Mouse (Mus musculus): ENCODE results near the gene Vmn2r90. TPM values are rescaled to one million over a fixed set of nuclear protein-coding genes. Genes with fewer than 3 reads are reported as not detected.
"Not testable (repeated sequence)": the region's sequence is repeated elsewhere in the genome, so short reads cannot be mapped to it uniquely, and the experiment has no call there.

The Vmn2r90 gene
- not detected in 2 replicates for polyA plus RNA-seq (2015; fragmentation: Nextera tagmentation; extraction: Ambion mirVana)

- Histone ChIP-seq H3K36me3 (no peaks in the 10 kb centered on the region), H3K4me1 (replicated peaks) (no peaks in the 10 kb centered on the region), H3K27me3 (no peaks in the 10 kb centered on the region), H3K4me2 (no peak within 1 kb of the TSS), H3K9ac (no peak within 1 kb of the TSS), H3K27ac (no peak within 1 kb of the TSS), H3K9me3 (replicated peaks) (no peaks in the 10 kb centered on the region), H3K4me3 (no peak within 1 kb of the TSS)
- 47% methylated on average over 1 of the region's 1 CpGs for WGBS
- no peak for ATAC-seq (replicated peaks; ENCODE audit: insufficient number of reproducible peaks, insufficient read depth, low FRiP score, low read depth)
Measured at GRCm38 (mm10) chr17:17703447-17703846, at the start of gene Vmn2r90. Gene Vmn2r90, plus strand, starts transcription at chr17:17703747.

GRCm38 (mm10) chr17:17654997-17655828 is 48.3 kb upstream of the Vmn2r90 start:
- no peaks in the 10 kb centered on the region for H3K9me3 ChIP-seq (replicated peaks)
- no peak for ATAC-seq (replicated peaks; ENCODE audit: insufficient number of reproducible peaks, insufficient read depth, low FRiP score, low read depth)
- no peak overlapping the region for H3K27ac ChIP-seq
- H3K4me1 ChIP-seq (replicated peaks) = no peaks in the 10 kb centered on the region
- no peak overlapping the region for H3K9ac ChIP-seq
- peak overlapping the region; percentile 36 for H3K4me2 ChIP-seq
- no peaks in the 10 kb centered on the region for H3K27me3 ChIP-seq
- WGBS = 12% methylated on average over 10 of the region's 10 CpGs
- H3K36me3 ChIP-seq = no peaks in the 10 kb centered on the region
- peak overlapping the region; percentile 24 for H3K4me3 ChIP-seq

DNA sequence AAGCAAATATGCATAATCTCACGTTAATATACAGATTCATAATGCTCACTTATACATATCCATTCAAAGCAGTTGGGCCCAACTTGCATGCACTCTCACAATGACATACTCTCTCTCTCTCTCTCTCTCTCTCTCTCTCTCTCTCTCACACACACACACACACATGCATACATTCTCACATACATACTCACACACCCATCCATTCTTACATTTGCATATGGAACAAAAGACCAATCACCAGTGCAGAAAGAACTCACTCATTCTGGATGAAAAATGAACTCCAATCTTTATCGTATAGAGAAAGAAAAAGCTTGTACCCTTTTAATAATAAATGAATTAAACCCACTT is 47.7 kb upstream of the Vmn2r90 start:
- H3K27ac ChIP-seq = no peak overlapping the region
- H3K27me3 ChIP-seq = no peaks in the 10 kb centered on the region
- H3K4me1 ChIP-seq (replicated peaks) = no peaks in the 10 kb centered on the region
- no peaks in the 10 kb centered on the region for H3K36me3 ChIP-seq
- H3K9ac ChIP-seq = no peak overlapping the region
- ATAC-seq (replicated peaks; ENCODE audit: insufficient number of reproducible peaks, insufficient read depth, low FRiP score, low read depth) = no peak
- no peak overlapping the region for H3K4me2 ChIP-seq
- H3K9me3 ChIP-seq (replicated peaks) = no peaks in the 10 kb centered on the region
- no peak overlapping the region for H3K4me3 ChIP-seq
- 43% methylated on average over 2 of the region's 2 CpGs for WGBS

DNA sequence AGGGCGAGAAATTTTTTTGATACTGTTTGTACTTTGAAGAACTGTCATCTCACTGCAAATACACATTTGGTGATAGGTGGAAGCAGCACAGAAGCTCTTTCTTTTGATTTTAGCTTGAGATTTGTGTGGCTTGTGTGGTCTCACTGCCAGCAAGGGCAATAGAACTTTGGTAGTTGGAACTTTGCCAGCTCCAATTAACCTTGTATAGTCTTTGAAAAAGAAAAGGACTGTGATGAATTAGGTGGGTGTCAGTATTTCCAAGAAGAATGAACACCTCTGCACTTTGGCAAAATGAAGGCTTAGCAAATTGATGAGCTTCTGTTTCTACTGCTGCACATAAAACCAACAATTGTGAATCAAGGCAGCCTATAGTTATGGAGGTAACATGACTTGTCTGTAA is 24.8 kb upstream of the Vmn2r90 start:
- H3K4me1 ChIP-seq (replicated peaks) = no peaks in the 10 kb centered on the region

DNA sequence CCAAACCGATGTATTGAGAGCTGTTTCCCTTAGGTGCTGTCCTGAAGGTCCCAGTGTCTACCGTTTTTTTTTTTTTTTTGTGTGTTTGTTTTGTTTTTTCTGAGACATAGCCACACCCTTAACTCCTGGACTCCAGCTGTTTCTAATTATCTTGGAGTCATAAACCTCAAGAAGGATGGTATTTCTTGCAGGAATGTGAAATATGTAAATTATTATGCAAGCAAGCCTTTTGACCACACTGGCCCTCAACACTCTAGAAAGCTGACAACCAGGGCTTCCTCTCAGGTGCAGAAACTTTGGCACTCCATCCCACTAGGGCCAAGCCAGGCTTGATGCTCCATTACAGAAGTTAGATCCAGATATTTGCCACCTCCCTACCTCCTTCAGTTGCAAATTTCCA is 12.9 kb upstream of the Vmn2r90 start:
- Histone ChIP-seq H3K4me3 (no peak overlapping the region), H3K27ac (no peak overlapping the region), H3K9me3 (replicated peaks) (no peaks in the 10 kb centered on the region), H3K4me1 (replicated peaks) (no peaks in the 10 kb centered on the region), H3K4me2 (no peak overlapping the region), H3K36me3 (no peaks in the 10 kb centered on the region), H3K27me3 (no peaks in the 10 kb centered on the region), H3K9ac (no peak overlapping the region)
- 61% methylated on average over 2 of the region's 2 CpGs for WGBS
- no peak for ATAC-seq (replicated peaks; ENCODE audit: insufficient number of reproducible peaks, insufficient read depth, low FRiP score, low read depth)

More for the DNA sequence above, 24.8 kb upstream of the Vmn2r90 start:
- Histone ChIP-seq H3K36me3 (no peaks in the 10 kb centered on the region), H3K9ac (no peak overlapping the region), H3K27me3 (no peaks in the 10 kb centered on the region), H3K27ac (no peak overlapping the region), H3K4me3 (no peak overlapping the region), H3K4me2 (no peak overlapping the region), H3K9me3 (replicated peaks) (no peaks in the 10 kb centered on the region)
- no peak for ATAC-seq (replicated peaks; ENCODE audit: insufficient number of reproducible peaks, insufficient read depth, low FRiP score, low read depth)
- 63% methylated on average over 1 of the region's 1 CpGs for WGBS

GRCm38 (mm10) chr17:17732396-17732795 is 28.8 kb downstream of the Vmn2r90 start:
- not testable (repeated sequence) for H3K4me2 ChIP-seq; H3K36me3 ChIP-seq; ATAC-seq (replicated peaks; ENCODE audit: insufficient number of reproducible peaks, insufficient read depth, low FRiP score, low read depth); H3K27me3 ChIP-seq; H3K9me3 ChIP-seq (replicated peaks); H3K9ac ChIP-seq; H3K4me3 ChIP-seq; H3K27ac ChIP-seq; H3K4me1 ChIP-seq (replicated peaks)
- 68% methylated on average over 4 of the region's 4 CpGs for WGBS

DNA sequence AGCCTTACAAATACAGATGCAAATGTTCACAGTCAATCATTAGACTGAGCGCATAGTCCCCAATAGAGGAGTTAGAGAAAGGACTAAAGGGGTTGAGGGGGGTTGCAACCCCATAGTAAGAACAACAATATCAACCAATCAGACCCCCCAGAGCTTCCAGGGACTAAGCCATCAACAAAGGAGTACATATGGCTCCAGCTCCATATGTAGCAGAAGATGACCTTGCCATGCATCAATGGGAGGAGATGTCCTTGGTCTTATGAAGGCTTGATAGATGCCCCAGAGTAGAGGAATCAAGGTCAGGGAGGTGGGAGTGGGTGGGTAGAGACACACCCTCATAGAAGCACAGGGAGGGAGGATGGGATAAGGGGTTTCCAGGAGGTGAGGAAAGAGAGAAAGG is 35.1 kb downstream of the Vmn2r90 start:
- Histone ChIP-seq H3K27ac (no peak overlapping the region), H3K36me3 (no peaks in the 10 kb centered on the region), H3K27me3 (no peaks in the 10 kb centered on the region), H3K9me3 (replicated peaks) (no peaks in the 10 kb centered on the region), H3K4me2 (no peak overlapping the region), H3K4me3 (no peak overlapping the region), H3K4me1 (replicated peaks) (no peaks in the 10 kb centered on the region), H3K9ac (no peak overlapping the region)
- no peak for ATAC-seq (replicated peaks; ENCODE audit: insufficient number of reproducible peaks, insufficient read depth, low FRiP score, low read depth)
- 88% methylated on average over 1 of the region's 1 CpGs for WGBS

GRCm38 (mm10) chr17:17739300-17739699 is 35.8 kb downstream of the Vmn2r90 start:
- ATAC-seq (replicated peaks; ENCODE audit: insufficient number of reproducible peaks, insufficient read depth, low FRiP score, low read depth) = not testable (repeated sequence)

GRCm38 (mm10) chr17:17739936-17740335 is 36.4 kb downstream of the Vmn2r90 start:
- not testable (repeated sequence) for H3K4me2 ChIP-seq; H3K9me3 ChIP-seq (replicated peaks); H3K9ac ChIP-seq; H3K4me1 ChIP-seq (replicated peaks); ATAC-seq (replicated peaks; ENCODE audit: insufficient number of reproducible peaks, insufficient read depth, low FRiP score, low read depth); H3K27me3 ChIP-seq; H3K4me3 ChIP-seq; H3K27ac ChIP-seq; H3K36me3 ChIP-seq
- WGBS = 74% methylated on average over 5 of the region's 5 CpGs

More at GRCm38 (mm10) chr17:17739300-17739699, 35.8 kb downstream of the Vmn2r90 start:
- H3K9me3 ChIP-seq (replicated peaks); H3K4me3 ChIP-seq; H3K4me2 ChIP-seq; H3K9ac ChIP-seq; H3K27ac ChIP-seq; H3K4me1 ChIP-seq (replicated peaks); H3K36me3 ChIP-seq; H3K27me3 ChIP-seq: not testable (repeated sequence)
- WGBS = 90% methylated on average over 7 of the region's 7 CpGs

GRCm38 (mm10) chr17:17741516-17741915 is 38.0 kb downstream of the Vmn2r90 start:
- not testable (repeated sequence) for H3K4me1 ChIP-seq (replicated peaks); H3K27ac ChIP-seq; H3K9me3 ChIP-seq (replicated peaks); ATAC-seq (replicated peaks; ENCODE audit: insufficient number of reproducible peaks, insufficient read depth, low FRiP score, low read depth); H3K4me2 ChIP-seq; H3K36me3 ChIP-seq; H3K4me3 ChIP-seq; H3K9ac ChIP-seq; H3K27me3 ChIP-seq

DNA sequence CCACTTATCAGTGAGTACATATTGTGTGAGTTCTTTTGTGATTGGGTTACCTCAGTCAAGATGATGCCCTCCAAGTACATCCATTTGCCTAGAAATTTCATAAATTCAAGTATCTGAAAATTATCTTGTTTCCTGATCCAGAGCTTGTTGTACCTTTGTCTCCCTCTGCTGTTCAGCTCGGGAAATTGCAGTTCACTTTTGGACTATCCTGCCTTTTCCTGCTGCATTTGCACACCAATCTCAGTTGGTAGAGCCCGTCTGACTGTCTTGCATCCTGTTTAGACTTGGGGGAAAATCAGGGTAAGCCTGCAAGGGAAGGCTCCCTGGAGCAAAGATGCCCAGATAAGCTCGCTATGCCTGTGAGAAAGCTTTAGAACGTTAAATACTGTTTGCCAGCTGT is 45.8 kb downstream of the Vmn2r90 start:
- H3K4me3 ChIP-seq; H3K9me3 ChIP-seq (replicated peaks); H3K4me2 ChIP-seq; H3K4me1 ChIP-seq (replicated peaks); H3K9ac ChIP-seq; H3K27me3 ChIP-seq; H3K36me3 ChIP-seq; H3K27ac ChIP-seq; ATAC-seq (replicated peaks; ENCODE audit: insufficient number of reproducible peaks, insufficient read depth, low FRiP score, low read depth): not testable (repeated sequence)
- WGBS = 5% methylated on average over 4 of the region's 4 CpGs

- Histone ChIP-seq H3K27ac (no peak overlapping the region), H3K4me2 (no peak overlapping the region), H3K4me3 (no peak overlapping the region), H3K9ac (no peak overlapping the region), H3K4me1 (replicated peaks) (no peaks in the 10 kb centered on the region), H3K27me3 (no peaks in the 10 kb centered on the region), H3K36me3 (no peaks in the 10 kb centered on the region), H3K9me3 (replicated peaks) (no peaks in the 10 kb centered on the region)
- 48% methylated on average over 1 of the region's 1 CpGs for WGBS
- no peak for ATAC-seq (replicated peaks; ENCODE audit: insufficient number of reproducible peaks, insufficient read depth, low FRiP score, low read depth)
Measured at GRCm38 (mm10) chr17:17762614-17763293, 59.2 kb downstream of the Vmn2r90 start.

All from heart, embryonic 15.5 days (tissue).